Comparison of ENCODE assay signal across 9 mouse cellular contexts in the genomic region with DNA sequence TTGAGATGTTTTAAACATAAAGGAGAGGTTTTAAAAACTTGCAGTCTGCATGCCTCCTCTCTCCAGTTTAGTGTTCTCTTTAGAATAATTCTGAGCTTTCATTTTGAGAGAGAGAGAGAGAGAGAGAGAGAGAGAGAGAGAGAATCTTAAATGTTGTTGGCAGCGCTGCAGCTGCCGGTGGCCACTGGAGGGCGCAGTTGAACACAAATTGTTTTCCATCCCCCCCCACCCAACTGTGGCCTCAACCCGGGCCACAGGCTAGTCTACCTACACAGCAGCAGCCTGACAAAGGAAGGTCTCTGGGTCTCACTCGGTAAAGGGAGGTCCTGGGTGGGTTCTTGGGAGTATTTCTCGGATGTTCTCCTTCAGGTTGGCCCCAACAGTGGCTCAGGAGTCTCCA. TPM values are rescaled to one million over a fixed set of nuclear protein-coding genes. Genes with fewer than 3 reads are reported as not detected.
DNase-seq lines count a peak whose midpoint lies in the region; ATAC-seq and TF ChIP-seq lines count a peak whose summit lies in the region.
"Had no signal": no experiment of that assay in that cellular context is flagged by ENCODE, and none has a peak within 500 bp of the region (broad histone marks: within the 10 kb centered on the region; RNA-seq: fewer than 3 reads in every experiment).

No protein-coding gene starts in this region.

- H3K27me3 ChIP-seq in liver, embryonic 12.5 days (replicated peaks), result no peaks in the 10 kb centered on the region; the same call in 1 of the 2 replicates
- no peaks in the 10 kb centered on the region for H3K27me3 ChIP-seq in limb, embryonic 14.5 days (ENCODE audit: control insufficient read depth, insufficient read depth, low read length)

- ATAC-seq in liver, embryonic 12.5 days, result no peak
- ATAC-seq in hematopoietic stem cell, adult 5-6 weeks (replicated peaks in 1 of 2; ENCODE audit: insufficient read depth in 1 of 2, low FRiP score in 2 of 2, low TSS enrichment in 1 of 2, low read depth in 1 of 2, poor library complexity in 2 of 2, severe bottlenecking in 2 of 2), result peak; percentile 12 to 64; a peak in 1 of 4 replicates
- no peak for ATAC-seq in limb, embryonic 14.5 days (ENCODE audit: low FRiP score, low read depth)

- H3K27ac ChIP-seq in liver, embryonic 12.5 days, result no peak overlapping the region
- no peak overlapping the region for H3K27ac ChIP-seq in limb, embryonic 14.5 days (replicated peaks; ENCODE audit: low read depth, low read length)
- H3K27ac ChIP-seq: heart, embryonic 15.5 days had no signal

- no peak overlapping the region for H3K9ac ChIP-seq in liver, embryonic 12.5 days
- H3K9ac ChIP-seq in limb, embryonic 14.5 days (ENCODE audit: low read depth, low read length, severe bottlenecking), result no peak overlapping the region
- H3K9ac ChIP-seq: heart, embryonic 15.5 days had no signal

- H3K4me1 ChIP-seq in liver, embryonic 12.5 days, result no peaks in the 10 kb centered on the region
- no peaks in the 10 kb centered on the region for H3K4me1 ChIP-seq in limb, embryonic 14.5 days (ENCODE audit: control insufficient read depth, insufficient read depth, low read length)
- H3K4me1 ChIP-seq: heart, embryonic 15.5 days had no signal

- no peaks in the 10 kb centered on the region for H3K36me3 ChIP-seq in liver, embryonic 12.5 days
- no peaks in the 10 kb centered on the region for H3K36me3 ChIP-seq in limb, embryonic 14.5 days (ENCODE audit: control insufficient read depth, insufficient read depth, low read length)
- H3K36me3 ChIP-seq: heart, embryonic 15.5 days had no signal

- peak; percentile 36 for DNase-seq in liver
- DNase-seq in ZHBTc4 (ENCODE audit: low read depth, low spot score), result peak; percentile 83
- peak; percentile 59 to 65 for DNase-seq in cerebellum, postnatal 36 days
- DNase-seq in limb, embryonic 14.5 days (ENCODE audit: low spot score), result peak; percentile 55
- DNase-seq in right cerebral cortex, postnatal 14 days, result peak; percentile 81

- TF ChIP-seq POLR2A in limb, embryonic 14.5 days (IDR thresholded peaks at IDR 0.05; ENCODE audit: borderline replicate concordance, extremely low read depth, insufficient read depth, insufficient read length), result no peak

- WGBS in liver, embryonic 12.5 days (ENCODE audit: insufficient replicate concordance), result 4% methylated on average over 6 of the region's 6 CpGs
- 12% methylated on average over 6 of the region's 6 CpGs for WGBS in limb, embryonic 14.5 days

- no peak overlapping the region for H3K4me2 ChIP-seq in liver, embryonic 12.5 days
- no peak overlapping the region for H3K4me2 ChIP-seq in limb, embryonic 14.5 days (replicated peaks; ENCODE audit: low read depth, low read length, severe bottlenecking)
- H3K4me2 ChIP-seq: heart, embryonic 15.5 days had no signal

- no peak overlapping the region for H3K4me3 ChIP-seq in liver, embryonic 12.5 days
- H3K4me3 ChIP-seq in limb, embryonic 14.5 days (replicated peaks; ENCODE audit: low read length), result no peak overlapping the region
- H3K4me3 ChIP-seq: heart, embryonic 15.5 days had no signal

- no peaks in the 10 kb centered on the region for H3K9me3 ChIP-seq in liver, embryonic 12.5 days (replicated peaks)
- H3K9me3 ChIP-seq in limb, embryonic 14.5 days (ENCODE audit: control insufficient read depth, low read length), result no peaks in the 10 kb centered on the region
- H3K9me3 ChIP-seq: heart, embryonic 15.5 days had no signal

RNA-seq across cellular contexts. Expression of a gene that starts 29.7 kb away (rescaled TPM):
- not detected in 2 replicates for polyA plus RNA-seq in liver, embryonic 12.5 days (2016; fragmentation: Nextera tagmentation; extraction: Ambion mirVana)
- total RNA-seq in hematopoietic stem cell, adult 5-6 weeks (2017), result 0.89 TPM in 1 of 2 replicates, not detected in the other
- polyA plus RNA-seq in limb, embryonic 14.5 days (2012; rRNA removed), result 0.08 and 0.13 TPM in 2 replicates
- polyA plus RNA-seq in limb, embryonic 14.5 days (2014; fragmentation: Nextera tagmentation; extraction: Ambion mirVana), result not detected in 2 replicates
- polyA plus RNA-seq: neural tube, embryonic 14.5 days had no signal

Comparison
In these comparisons a context has a peak if more than half of its experiments do, and no peak if none do; other contexts are left out.
1. ATAC-seq: peak in hematopoietic stem cell, adult 5-6 weeks (2 of 2); none in liver, embryonic 12.5 days (single experiment) and limb, embryonic 14.5 days (single experiment).
2. Peak in every context shown above with its lines, with median percentiles within 50 percentile points of each other: DNase-seq.